Mouse (Mus musculus) erythroblast, adult 5-6 weeks (primary cell): ENCODE data around the gene Ciao2a. TPM values are rescaled to one million over a fixed set of nuclear protein-coding genes. Genes with fewer than 3 reads are reported as not detected.
A peak's percentile ranks its signal among the peaks of the same experiment; 100 is the strongest.

Experiments used
- ATAC-seq: replicated peaks from 2 replicates; pipeline ENCODE4 v1.8.0; 2016; ENCODE audit warnings: moderate number of reproducible peaks, mild to moderate bottlenecking, moderate TSS enrichment, inconsistent platforms; ENCODE audit not compliant: poor library complexity, low FRiP score, severe bottlenecking
- total RNA-seq, 2 experiments: library from RNA; stranded (forward) in 1 of 2; stranded (reverse) in 1 of 2; fragments of 150-400 nt in 1 of 2; fragments of 200-764, 138-1000 nt in 1 of 2; gene quantifications; 2 replicates each; pipeline versions ENCODE4 v1.2.3 to v1.2.4; 2015 to 2017; ENCODE audit warnings: low replicate concordance in 2 of 2

Gene Ciao2a
- total RNA-seq, 2 experiments from 2014 or later: 37.1 to 81.5 TPM

DNA sequence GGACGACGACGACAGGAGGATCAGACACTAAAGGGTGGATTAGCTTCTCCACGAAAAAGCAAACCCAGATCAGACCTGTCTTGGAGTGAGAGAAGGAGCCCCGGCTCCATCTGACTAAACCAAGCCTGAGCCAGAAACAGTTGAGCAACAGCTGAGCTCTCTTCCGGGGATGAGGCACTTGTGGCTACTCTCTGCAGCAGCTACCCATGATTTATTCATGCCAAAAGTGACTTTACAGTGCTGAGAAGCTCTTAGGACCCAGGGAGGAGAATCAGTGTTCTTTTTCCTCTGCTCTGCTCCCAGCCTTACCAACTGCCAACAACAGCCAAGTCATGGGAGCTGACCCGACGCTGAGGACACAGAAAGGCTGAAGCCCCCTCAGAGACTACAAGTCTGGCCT lies 9.5 kb upstream of the Ciao2a start:
- no peak for ATAC-seq

DNA sequence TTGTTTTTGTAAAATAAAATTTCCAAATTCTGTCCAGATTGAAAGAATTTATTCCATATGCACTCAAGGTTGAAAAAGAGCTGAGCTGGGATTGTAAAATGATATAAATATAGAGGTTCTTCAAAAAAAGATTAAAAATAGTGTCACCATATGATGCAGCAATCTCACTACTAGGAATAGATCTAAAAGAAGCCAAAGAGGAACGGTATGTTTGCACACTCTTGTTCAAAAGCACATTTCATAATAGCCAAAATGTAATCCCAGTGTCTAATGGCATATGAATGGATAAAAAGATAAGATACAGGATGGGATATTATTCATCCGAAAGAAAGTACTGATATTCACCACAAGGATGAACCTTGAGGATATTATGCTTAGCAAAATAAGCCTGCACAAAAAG lies 6.9 kb upstream of the Ciao2a start:
- no peak for ATAC-seq

DNA sequence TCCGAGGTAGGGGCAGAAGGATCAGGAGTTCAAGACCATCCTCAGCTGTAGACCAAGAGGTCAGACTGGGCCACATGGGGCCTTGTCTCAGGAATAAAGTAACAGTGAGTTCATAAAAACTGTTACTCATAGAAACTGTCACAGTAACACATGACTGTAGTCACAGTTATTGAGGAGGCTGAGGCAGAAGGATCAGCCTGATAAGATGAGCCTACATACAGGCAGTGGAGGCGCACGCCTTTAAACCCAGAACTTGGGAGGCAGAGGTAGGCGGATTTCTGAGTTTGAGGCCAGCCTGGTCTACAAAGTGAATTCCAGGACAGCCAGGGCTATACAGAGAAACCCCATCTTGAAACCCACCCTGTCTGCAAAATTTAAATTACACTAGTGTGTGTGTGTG lies 6.3 kb upstream of the Ciao2a start:
- ATAC-seq: peak; percentile 46

DNA sequence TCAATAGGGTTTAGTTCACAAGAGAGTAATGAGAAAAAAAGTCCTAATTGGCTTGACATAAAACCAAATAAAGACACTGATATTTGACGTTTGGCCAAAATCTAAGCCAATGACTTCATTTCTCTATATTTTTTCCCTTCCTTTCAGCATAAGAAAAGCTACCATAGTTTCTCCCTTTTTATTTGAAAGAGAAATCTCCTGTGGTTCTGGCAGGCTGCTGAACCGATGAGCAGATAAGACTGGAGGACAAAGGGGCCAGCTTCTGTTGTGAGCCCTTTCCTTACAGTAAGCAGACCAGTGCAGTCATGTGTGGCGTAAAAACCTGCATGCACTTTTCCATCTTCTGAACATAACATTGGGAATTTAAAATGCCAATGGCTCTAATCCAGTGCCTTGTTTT lies 5.5 kb upstream of the Ciao2a start:
- no peak for ATAC-seq

DNA sequence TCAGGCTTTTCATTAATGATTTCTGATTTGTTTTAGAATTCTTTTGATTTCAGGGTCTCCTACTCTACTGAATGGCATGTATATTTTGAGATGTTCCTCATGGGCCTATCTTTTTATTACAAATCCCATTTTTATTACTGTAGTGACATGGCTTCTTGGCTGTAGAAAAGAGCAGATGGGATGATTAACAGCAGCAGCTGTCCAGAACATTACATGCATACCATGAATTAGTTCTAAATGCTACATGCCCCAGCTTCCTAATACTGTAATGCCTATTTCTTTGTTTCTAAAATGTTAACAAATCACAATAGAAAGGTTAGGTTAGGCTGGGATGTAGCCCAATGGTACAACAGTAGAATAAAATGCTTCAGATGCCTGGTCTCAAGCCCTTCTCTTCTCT lies 5.0 kb upstream of the Ciao2a start:
- no peak for ATAC-seq

DNA sequence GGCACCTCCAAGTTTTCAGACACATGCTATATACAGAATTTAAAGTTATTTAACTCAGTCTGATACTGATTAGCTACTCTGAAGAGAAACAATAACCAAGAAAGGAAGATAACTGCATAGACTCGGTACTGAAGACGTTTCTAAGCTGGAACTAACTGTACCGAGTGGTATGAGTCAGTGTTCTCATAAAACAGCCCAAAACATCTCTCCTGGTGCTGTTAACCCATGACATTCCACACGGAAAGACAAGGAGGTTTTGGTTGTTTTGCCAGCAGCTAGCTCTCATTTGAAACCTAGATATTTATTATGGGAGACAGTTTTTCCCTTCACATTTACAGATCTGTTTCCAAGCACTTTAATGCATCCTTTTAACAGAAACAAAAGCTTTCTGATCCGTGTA lies 2.8 kb upstream of the Ciao2a start:
- ATAC-seq: no peak

DNA sequence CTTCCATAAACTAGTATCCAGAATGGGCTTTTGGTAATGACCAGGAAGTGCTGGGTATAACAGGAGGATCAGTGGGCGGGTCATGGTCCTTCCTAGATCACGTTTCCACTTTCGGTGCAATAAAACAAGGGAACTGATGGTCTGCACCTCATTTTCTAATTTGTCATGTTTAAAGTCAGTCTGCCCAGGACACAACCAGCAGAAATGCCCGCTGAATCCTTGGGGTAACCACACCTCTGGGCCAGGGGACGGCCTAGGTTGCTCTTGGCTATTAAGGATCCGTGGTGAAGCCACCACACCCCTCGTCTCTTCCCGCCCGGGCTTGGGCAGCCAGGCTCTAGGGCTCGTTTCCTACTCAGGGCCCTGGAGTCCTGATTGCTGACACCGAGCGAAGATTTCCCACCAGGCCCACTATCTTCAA lies 2.3 kb upstream of the Ciao2a start:
- ATAC-seq: peak; percentile 43

DNA sequence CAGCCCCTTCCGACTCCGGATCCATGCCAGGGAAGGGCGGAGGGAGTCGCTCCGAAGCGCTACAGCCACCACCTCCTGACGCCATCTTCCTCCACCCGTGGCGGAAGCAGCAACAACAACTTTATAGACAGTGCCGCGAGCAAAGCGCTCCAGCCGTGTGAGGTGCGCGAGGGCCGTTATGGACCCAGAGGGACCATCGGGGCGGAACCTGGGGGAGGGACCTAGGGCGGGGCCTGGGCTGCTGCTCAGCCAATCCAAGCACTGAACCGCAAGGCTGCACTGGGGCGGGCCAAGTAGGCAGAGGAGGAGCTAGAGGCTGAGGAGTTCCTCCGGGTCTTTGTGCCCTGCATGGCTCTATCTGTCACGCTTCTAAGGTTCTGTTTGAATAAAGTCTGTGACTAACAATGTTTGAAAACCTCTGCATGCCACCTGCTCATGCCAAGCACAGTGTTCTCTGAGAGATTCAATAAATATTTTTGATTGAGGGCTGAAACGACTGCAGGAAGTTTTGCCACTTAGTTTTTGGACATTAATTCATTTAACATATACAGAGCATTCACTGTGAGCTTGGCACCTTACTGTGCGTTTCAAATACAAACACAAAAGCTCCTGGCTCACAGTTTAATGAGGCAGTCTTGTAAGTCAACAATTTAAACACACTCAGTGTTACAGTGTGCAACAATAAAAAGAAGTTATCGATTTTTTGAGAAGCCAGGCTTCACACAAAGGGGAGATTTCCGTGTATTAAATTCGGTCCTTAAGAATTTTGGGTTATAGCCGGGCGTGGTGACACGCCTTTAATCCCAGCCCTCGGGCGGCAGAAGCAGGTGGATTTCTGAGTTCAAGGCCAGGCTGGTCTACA lies 1.5 kb upstream of the Ciao2a start:
- peak; percentile 81 for ATAC-seq

DNA sequence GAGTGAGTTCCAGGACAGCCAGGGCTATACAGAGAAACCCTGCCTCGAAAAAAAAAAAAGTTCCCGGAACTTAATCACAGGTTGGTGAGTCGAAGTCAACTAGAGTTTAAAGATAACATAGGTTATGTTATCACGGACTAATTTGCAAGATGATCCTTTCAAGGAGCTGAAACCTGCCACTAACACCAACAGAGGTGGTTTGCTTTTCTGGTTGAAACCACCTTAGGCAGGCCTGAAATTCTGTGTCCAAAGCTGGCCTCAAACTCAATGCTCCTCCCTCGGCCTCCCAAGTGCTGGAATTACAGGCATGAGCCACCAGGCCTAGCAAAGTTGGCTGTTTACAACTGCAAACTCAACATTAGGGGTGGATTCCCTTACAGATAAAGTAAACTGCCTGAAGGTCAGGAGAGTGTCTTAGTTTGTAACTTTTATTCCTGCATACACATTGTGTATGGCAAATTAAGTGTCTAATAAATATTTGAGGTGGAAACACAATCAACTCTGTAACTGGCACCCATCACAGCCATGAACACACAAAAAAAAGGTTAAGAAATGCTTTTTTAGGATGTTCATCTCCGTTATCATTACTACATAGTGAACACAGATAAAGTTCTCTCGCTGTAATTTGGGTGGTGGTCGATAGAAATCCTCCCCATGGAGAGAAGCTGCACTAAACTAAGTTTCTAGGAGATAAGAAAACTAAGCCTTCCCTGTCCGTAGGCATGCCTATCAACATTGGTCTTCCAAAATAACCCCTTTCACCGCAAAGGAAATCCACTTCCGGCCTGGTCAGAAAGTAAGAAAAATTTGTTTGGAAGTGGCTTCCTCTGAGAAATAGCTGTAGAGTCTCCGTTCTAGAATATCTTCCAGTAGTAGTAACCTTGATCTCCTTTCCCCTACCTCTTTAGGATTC lies 612 bp upstream of the Ciao2a start:
- peak; percentile 12 for ATAC-seq

DNA sequence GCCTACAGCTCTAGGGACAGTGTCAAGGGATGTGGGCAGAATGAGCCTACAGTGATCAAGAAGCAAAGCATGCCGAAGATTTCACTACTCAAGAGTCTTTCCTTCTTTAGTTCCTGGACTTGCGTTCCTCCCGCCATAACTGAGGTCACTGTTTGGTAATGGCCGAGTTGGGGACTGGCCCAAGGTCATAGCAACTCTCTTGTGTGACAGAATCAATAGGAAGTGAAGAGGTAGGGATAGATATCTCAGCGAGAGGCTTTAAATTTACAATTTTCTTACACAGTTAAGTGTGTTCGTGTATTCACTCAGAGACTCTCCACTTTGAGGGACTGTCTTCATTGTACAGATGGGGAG lies 759 bp downstream of the Ciao2a start:
- 0 out of 2 replicates have a peak, but pooled peaks have one; percentile 0 for ATAC-seq

DNA sequence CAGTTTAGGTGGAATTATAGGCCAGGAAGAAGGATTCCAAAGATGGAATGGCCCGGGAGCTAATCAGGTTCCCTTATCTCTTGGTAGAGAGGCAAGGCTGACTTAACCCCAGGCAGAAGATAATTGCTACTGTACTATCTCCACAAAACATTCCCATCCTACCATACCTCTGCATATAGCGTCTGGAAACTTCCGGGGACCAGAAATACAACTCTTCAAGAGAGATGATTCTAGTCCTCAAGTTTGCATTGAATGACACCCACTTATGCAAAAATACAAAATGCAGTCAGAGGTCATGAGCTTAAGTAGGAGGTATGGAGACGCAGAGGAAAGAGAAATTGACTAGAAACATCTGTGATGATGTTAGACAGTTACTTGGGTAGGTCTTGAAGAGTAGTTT lies 1.5 kb downstream of the Ciao2a start:
- no peak for ATAC-seq

DNA sequence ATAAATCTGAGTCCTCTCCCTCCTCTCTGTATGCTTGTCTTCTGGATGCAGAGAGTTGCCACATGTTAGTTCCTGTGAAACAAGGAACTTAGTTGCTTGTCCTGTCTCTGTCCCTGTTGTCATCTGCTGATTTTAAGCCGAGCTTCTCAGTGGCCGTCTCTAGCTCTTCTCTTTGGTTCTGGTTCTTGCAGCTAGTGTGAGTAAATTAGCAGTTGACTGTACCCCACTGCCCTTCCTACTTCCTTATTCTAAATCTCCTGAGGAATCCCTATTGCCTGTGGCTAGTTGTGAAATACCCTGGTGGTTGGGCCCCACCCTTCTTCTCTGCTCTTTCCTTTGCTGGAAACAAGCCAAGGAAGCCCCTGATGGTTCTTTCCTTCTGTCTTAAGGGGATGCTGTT lies 5.1 kb downstream of the Ciao2a start:
- ATAC-seq: no peak

DNA sequence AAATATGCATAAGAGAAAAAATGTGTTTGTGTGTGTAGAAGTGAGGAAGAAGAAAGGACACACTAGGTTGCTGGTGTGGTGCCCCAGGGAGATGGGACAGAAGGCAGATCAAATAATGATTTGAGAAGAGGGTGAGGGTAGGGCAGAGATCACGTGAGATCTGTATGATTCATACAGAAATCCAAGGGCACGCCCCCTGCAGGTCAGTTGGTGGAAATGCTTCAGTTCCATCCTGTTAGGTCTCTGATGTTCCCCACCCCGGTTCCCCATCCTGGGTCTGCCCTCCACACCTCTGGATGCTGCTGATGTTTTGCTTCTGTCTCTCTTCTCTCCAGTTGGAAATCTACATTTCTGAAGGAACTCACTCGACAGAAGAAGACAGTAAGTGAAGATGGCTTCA lies 9.6 kb downstream of the Ciao2a start:
- peak; percentile 79 for ATAC-seq

DNA sequence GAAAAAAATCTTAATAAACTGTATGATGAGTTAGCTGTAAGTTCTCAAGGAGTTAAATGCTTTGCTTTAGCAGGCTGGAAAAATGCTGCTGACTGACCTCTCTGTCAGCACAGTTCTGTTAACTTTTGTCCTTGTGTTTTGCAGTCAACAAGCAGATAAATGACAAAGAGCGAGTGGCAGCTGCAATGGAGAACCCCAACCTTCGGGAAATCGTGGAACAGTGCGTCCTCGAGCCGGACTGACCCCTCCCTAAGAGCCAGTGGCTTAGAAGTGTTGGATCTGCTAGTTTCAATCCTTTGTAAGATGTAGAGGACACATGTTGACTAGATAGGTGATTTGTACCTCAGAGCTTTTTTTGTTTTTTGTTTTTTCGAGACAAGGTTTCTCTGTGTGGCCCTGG lies 11.8 kb downstream of the Ciao2a start:
- no peak for ATAC-seq

DNA sequence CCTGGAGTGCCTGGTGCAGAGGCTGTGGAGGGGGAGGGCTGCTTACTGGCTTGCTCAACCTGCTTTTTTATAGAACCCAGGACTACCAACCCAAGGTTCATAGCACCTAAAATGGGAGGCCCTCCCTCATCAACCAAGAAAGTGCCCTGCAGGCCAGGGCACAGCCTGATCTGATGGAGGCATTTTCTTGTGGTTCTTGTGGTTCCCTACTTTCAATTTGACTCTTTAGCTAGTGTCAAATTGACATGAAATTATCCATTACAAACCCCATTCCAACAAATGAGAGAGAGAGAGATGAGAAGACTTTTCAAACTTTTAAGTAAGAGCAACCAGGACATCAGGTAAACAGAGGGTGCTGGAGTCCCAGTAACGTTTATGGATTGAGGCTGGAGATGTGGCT lies 15.9 kb downstream of the Ciao2a start:
- ATAC-seq: no peak

DNA sequence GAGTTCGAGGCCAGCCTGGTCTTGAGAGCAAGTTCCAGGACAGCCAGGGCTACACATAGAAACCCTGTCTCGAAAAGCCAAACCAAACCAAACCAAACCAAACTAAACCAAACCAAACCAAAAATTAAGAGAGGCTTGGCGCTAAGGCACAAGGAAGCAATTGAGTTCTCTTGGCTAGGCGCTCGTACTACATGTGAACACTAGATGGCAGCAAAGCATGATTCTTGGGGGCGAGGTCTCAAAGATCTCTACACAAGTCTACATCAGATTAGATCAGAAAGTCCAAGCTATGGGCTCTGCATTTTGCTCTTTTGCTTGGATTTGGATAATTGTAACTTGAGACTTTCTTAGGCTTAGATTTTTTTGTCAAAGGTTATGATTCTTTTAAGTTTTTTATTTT lies 17.8 kb downstream of the Ciao2a start:
- ATAC-seq: peak; percentile 88

DNA sequence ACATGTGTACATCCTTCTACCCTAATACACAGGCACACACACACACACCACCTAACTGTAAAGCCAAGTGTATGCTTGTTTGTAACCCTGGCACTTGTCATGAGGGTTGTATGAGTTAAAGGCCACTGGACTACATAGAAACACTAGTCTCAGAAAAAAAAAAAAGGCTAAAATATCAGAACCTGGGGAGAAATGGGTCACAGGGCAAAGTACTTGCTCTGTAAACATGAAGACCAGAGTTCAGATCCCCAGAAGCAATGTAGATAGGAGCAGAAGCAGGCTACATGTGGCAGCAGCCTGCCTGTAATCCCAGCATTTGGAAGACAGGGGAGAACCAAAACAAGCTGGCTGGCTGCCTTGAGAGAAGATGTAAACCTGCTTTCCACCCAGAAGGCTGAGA lies 19.7 kb downstream of the Ciao2a start:
- no peak for ATAC-seq

DNA sequence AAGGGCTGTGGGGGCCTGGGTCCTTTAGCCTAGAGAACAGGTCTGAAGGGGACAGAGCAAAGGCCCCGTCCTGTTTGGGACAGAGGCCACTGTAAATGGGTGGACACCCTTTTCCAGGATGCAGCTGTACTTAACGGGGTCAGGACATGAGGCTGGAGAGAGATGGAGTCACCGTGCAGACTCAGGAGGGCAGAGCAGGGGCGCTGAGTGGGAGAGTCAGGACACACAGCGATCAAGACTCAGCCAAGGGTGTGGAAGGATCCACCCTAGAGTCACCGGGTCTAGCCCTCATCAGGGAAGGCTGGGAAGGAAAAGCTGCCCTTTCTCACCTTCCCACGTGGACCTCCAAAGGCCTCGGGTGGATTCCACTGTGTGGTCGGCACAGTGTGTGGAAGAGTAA lies 25.6 kb downstream of the Ciao2a start:
- ATAC-seq: no peak

DNA sequence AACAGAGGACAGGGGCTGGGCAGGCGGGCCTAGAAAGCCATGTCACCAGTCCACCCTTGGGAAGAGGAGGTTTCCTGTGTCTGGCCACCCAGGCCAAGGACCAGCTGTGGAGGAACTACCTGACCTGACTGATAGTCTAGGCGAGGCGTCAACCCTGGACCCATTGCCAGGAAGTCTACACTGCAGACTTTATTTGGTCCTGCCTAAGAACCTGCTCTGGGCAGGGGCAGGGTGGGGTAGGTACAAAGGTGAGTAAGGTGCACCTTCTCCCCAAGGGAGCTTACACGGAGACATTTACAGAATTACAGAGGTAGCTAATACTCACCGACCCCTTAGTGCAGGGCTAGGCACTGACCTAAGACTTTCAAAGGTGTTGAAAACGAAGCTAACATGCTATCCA lies 27.2 kb downstream of the Ciao2a start:
- no peak for ATAC-seq

DNA sequence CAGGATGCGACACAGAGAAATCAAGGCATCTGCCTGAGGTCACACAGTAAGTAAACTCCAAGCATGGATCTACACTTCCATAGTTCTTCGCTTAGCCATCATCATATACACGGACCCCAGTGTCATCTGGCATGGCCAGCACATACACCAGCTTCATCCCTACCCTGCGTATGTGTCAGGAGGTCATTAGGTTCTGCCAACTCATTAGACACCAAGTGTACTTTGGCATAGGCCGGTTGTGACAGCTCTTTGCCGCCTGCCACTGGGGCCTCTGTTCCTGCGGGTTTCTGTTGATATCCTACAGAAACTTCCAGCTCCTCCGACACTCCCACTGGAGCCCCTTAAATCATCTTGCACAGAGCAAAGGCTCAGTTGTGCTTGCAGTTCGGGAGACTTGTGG lies 27.6 kb downstream of the Ciao2a start:
- no peak for ATAC-seq

DNA sequence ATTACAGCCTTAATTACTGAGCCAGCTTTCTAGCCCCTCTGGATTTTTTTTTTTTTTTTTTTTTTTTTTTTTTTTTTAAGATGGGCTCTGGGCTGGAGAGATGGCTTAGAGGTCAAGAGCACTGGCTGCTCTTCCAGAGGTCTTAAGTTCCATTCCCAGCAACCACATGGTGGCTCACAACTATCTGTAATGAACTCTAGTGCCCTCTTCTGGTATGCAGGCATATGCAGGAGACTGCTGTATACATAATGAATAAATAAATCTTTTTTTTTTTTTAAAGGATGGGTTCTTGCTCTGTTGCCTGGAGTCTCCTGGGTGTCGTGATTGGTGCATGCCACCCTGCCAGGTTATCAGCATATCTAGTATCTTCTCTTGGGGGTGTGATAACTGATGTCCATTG lies 29.1 kb downstream of the Ciao2a start:
- no peak for ATAC-seq
